Mouse (Mus musculus): Measurements from ENCODE around the gene Wdr86.

GRCm38 (mm10) chr5:24779321-24779720 is 48.8 kb upstream of the Wdr86 start:
- TF ChIP-seq EP300 (IDR thresholded peaks at IDR 0.05; ENCODE audit: low read depth) (no peak), CTCF (IDR thresholded peaks at IDR 0.05; ENCODE audit: low read depth) (no peak)
